Mouse (Mus musculus) naive thymus-derived CD4-positive, alpha-beta T cell, adult 2 months (primary cell): ENCODE measurements at regions not wholly inside any gene's neighbourhood (a gene's known extent, or its start where the extent isn't known, plus 50 kb on each side); places are given as distances from the start of the nearest gene placed in this dataset.

ENCODE experiments used
- DNase-seq: peaks from one replicate; pipeline ENCODE4 v3.0.0-alpha.2; 2011; ENCODE audit warnings: low read depth

GRCm38 (mm10) chr12:12508487-12509125, 246.7 kb downstream of the Fam49a start:
- DNase-seq: no peak

- no peak for DNase-seq
Measured at GRCm38 (mm10) chr12:12506671-12507070, 244.7 kb downstream of the Fam49a start.

- no peak for DNase-seq
Measured at GRCm38 (mm10) chr12:12505590-12505989, 243.7 kb downstream of the Fam49a start.

GRCm38 (mm10) chr12:12499903-12500302, 238.0 kb downstream of the Fam49a start:
- DNase-seq: no peak

GRCm38 (mm10) chr12:12498621-12499020, 236.7 kb downstream of the Fam49a start:
- no peak for DNase-seq

- no peak for DNase-seq
Measured at GRCm38 (mm10) chr12:12497277-12497841, 235.4 kb downstream of the Fam49a start.

GRCm38 (mm10) chr12:12496593-12497141, 234.7 kb downstream of the Fam49a start:
- no peak for DNase-seq

- no peak for DNase-seq
Measured at GRCm38 (mm10) chr12:12490173-12490572, 228.2 kb downstream of the Fam49a start.

- DNase-seq: no peak
Measured at GRCm38 (mm10) chr12:12488090-12488489, 226.2 kb downstream of the Fam49a start.

- DNase-seq: no peak
Measured at GRCm38 (mm10) chr12:12486656-12487356, 224.9 kb downstream of the Fam49a start.

- DNase-seq: no peak
Measured at GRCm38 (mm10) chr12:12484921-12485680, 223.2 kb downstream of the Fam49a start.

- DNase-seq: no peak
Measured at GRCm38 (mm10) chr12:12480451-12480850, 218.5 kb downstream of the Fam49a start.

GRCm38 (mm10) chr12:12452086-12452485, 190.1 kb downstream of the Fam49a start:
- DNase-seq: no peak

GRCm38 (mm10) chr12:12446768-12447167, 184.8 kb downstream of the Fam49a start:
- DNase-seq: no peak

GRCm38 (mm10) chr12:12446281-12446680, 184.3 kb downstream of the Fam49a start:
- no peak for DNase-seq

- DNase-seq: no peak
Measured at GRCm38 (mm10) chr12:12442872-12443271, 180.9 kb downstream of the Fam49a start.

- DNase-seq: no peak
Measured at GRCm38 (mm10) chr12:12436379-12436778, 174.4 kb downstream of the Fam49a start.

GRCm38 (mm10) chr12:12432597-12432996, 170.7 kb downstream of the Fam49a start:
- no peak for DNase-seq
